Mouse (Mus musculus) activated CD4-positive, CD25-positive, alpha-beta regulatory T cell, adult 9 weeks (primary cell): ENCODE results near the gene Vmn2r17. TPM values are rescaled to one million over a fixed set of nuclear protein-coding genes. Genes with fewer than 3 reads are reported as not detected.

Experiments
- polyA plus RNA-seq: library from polyadenylated mRNA; unstranded; fragments of 100-300 nt; shearing (Covaris generic); gene quantifications from one replicate; pipeline ENCODE4 v1.2.1, GENCODE M21; 2017

Gene Vmn2r17
- polyA plus RNA-seq = not detected

GRCm38 (mm10) chr5:109419388-109419787 lies at the start of gene Vmn2r17:
Gene Vmn2r17 (plus strand): TSS chr5:109419688.

Other genes starting within 250 kb of the Vmn2r17 start
- not detected for gene Vmn2r13, start 227.5 kb upstream of the Vmn2r17 start, polyA plus RNA-seq
- gene Vmn2r14, start 195.0 kb upstream of the Vmn2r17 start, polyA plus RNA-seq = not detected
- gene Vmn2r15, start 122.0 kb upstream of the Vmn2r17 start, polyA plus RNA-seq = not detected
- not detected for gene Vmn2r16, start 89.5 kb upstream of the Vmn2r17 start, polyA plus RNA-seq
- gene Crlf2, start 139.3 kb downstream of the Vmn2r17 start, polyA plus RNA-seq = 48.9 TPM